Mouse (Mus musculus): Measurements from ENCODE around the gene Gm42742.
A peak's percentile ranks its signal among the peaks of the same experiment; 100 is the strongest.

Gm42742 gene

GRCm38 (mm10) chr7:127003620-127004019 lies 17.3 kb downstream of the Gm42742 start:
- no peak for DNase-seq (ENCODE audit: low read depth, low spot score)

- no peak for DNase-seq (ENCODE audit: low read depth, low spot score)
These were observed 21.3 kb downstream of the Gm42742 start for GRCm38 (mm10) chr7:126999568-126999967.

- no peak for DNase-seq (ENCODE audit: low read depth, low spot score)
These were observed 24.4 kb downstream of the Gm42742 start for GRCm38 (mm10) chr7:126996449-126996848.

- DNase-seq (ENCODE audit: low read depth, low spot score) = no peak
These were observed 32.1 kb downstream of the Gm42742 start for GRCm38 (mm10) chr7:126988816-126989215.

GRCm38 (mm10) chr7:126986319-126986718 lies 34.6 kb downstream of the Gm42742 start:
- DNase-seq (ENCODE audit: low read depth, low spot score) = no peak

- no peak for DNase-seq (ENCODE audit: low read depth, low spot score)
These were observed 36.0 kb downstream of the Gm42742 start for GRCm38 (mm10) chr7:126984667-126985444.

- no peak for DNase-seq (ENCODE audit: low read depth, low spot score)
These were observed 37.8 kb downstream of the Gm42742 start for GRCm38 (mm10) chr7:126983113-126983512.

GRCm38 (mm10) chr7:126982054-126982453 lies 38.8 kb downstream of the Gm42742 start:
- no peak for DNase-seq (ENCODE audit: low read depth, low spot score)

- DNase-seq (ENCODE audit: low read depth, low spot score) = no peak
These were observed 39.3 kb downstream of the Gm42742 start for GRCm38 (mm10) chr7:126981601-126982000.

GRCm38 (mm10) chr7:126978841-126979240 lies 42.1 kb downstream of the Gm42742 start:
- no peak for DNase-seq (ENCODE audit: low read depth, low spot score)

- no peak for DNase-seq (ENCODE audit: low read depth, low spot score)
These were observed 43.9 kb downstream of the Gm42742 start for GRCm38 (mm10) chr7:126976878-126977459.

GRCm38 (mm10) chr7:126975950-126976866 lies 44.7 kb downstream of the Gm42742 start, which contains the start of gene Cdiptos:
TSS of gene Cdiptos (minus strand) at chr7:126976098.
- peak; percentile 90 for DNase-seq (ENCODE audit: low read depth, low spot score)

GRCm38 (mm10) chr7:126975893-126975949 lies 45.2 kb downstream of the Gm42742 start, which contains the start of gene Cdipt:
TSS of gene Cdipt (plus strand) at chr7:126975914.
- DNase-seq (ENCODE audit: low read depth, low spot score) = no peak

GRCm38 (mm10) chr7:126975493-126975892 lies 45.4 kb downstream of the Gm42742 start:
- DNase-seq (ENCODE audit: low read depth, low spot score) = no peak

- DNase-seq (ENCODE audit: low read depth, low spot score) = no peak
These were observed 53.5 kb downstream of the Gm42742 start for GRCm38 (mm10) chr7:126967361-126967760.

GRCm38 (mm10) chr7:126965568-126965967 lies 55.3 kb downstream of the Gm42742 start:
- no peak for DNase-seq (ENCODE audit: low read depth, low spot score)
